14 mouse cellular contexts compared by ENCODE assay signal in genomic region chr14:40953381-40953780, GRCm38 (mm10). TPM values are rescaled to one million over a fixed set of nuclear protein-coding genes. Genes with fewer than 3 reads are reported as not detected.
A peak's percentile ranks its signal among the peaks of the same experiment; 100 is the strongest.
DNase-seq lines count a peak whose midpoint lies in the region; ATAC-seq and TF ChIP-seq lines count a peak whose summit lies in the region.
"Had no signal": no experiment of that assay in that cellular context is flagged by ENCODE, and none has a peak within 500 bp of the region (broad histone marks: within the 10 kb centered on the region; RNA-seq: fewer than 3 reads in every experiment).

No protein-coding gene starts in this region.

- no peak overlapping the region for H3K4me2 ChIP-seq in embryonic facial prominence, embryonic 12.5 days (replicated peaks)
- peak overlapping the region; percentile 85 for H3K4me2 ChIP-seq in myocyte (ENCODE audit: low read depth)
- H3K4me2 ChIP-seq: midbrain, embryonic 11.5 days had no signal

- H3K4me3 ChIP-seq in left cerebral cortex, adult 2 months: no peak overlapping the region
- H3K4me3 ChIP-seq in spleen, adult 2 months (ENCODE audit: extremely low read depth, insufficient read depth, insufficient read length): no peak overlapping the region
- H3K4me3 ChIP-seq in embryonic facial prominence, embryonic 12.5 days: no peak overlapping the region
- no peak overlapping the region for H3K4me3 ChIP-seq in myocyte

- 63% methylated on average over 5 of the region's 5 CpGs for WGBS in spleen, adult 2 months
- WGBS in embryonic facial prominence, embryonic 12.5 days: 52% methylated on average over 5 of the region's 5 CpGs

- no peaks in the 10 kb centered on the region for H3K9me3 ChIP-seq in embryonic facial prominence, embryonic 12.5 days

- DNase-seq in left cerebral cortex, adult 2 months (ENCODE audit: extremely low spot score in 1 of 2, low spot score in 2 of 2): no peak
- DNase-seq in left cerebral cortex, adult 18-20 months (ENCODE audit: low spot score in 2 of 2): no peak
- no peak for DNase-seq in spleen, adult 2 months (ENCODE audit: low read depth in 1 of 2, low spot score in 2 of 2)
- DNase-seq in spleen, postnatal 4 days (ENCODE audit: low spot score in 2 of 2): no peak
- DNase-seq in thymus, postnatal 36 days: no peak
- DNase-seq: adrenal gland, postnatal 25 days; gastrocnemius, postnatal 10 days; heart, postnatal 10 days; lung, postnatal 10 days; thymus, adult 2 months had no signal

- H3K9ac ChIP-seq in embryonic facial prominence, embryonic 12.5 days: no peak overlapping the region

- H3ac ChIP-seq in myocyte (ENCODE audit: control insufficient read depth, insufficient read length): no peak overlapping the region

- H3K79me2 ChIP-seq in myocyte (ENCODE audit: control insufficient read depth, insufficient read depth): peaks cover 83% of the 10 kb centered on the region

- no peak for TF ChIP-seq POLR2A in spleen, adult 2 months (IDR thresholded peaks at IDR 0.05; ENCODE audit: low read depth, low read length)
- TF ChIP-seq POLR2A in myocyte (IDR thresholded peaks at IDR 0.05; ENCODE audit: insufficient read length, low read depth): no peak

- peak overlapping the region; percentile 95 for H3K27ac ChIP-seq in left cerebral cortex, adult 2 months
- peak overlapping the region; percentile 58; the same call in 1 of the 2 replicates for H3K27ac ChIP-seq in spleen, adult 2 months (ENCODE audit: insufficient read depth, low read length)
- peak overlapping the region; percentile 41 for H3K27ac ChIP-seq in embryonic facial prominence, embryonic 12.5 days

- TF ChIP-seq CTCF in left cerebral cortex, adult 2 months (IDR thresholded peaks at IDR 0.05): no peak
- no peak for TF ChIP-seq CTCF in spleen, adult 2 months (IDR thresholded peaks at IDR 0.05; ENCODE audit: extremely low read depth, insufficient read depth, insufficient read length, insufficient replicate concordance)

- H3K36me3 ChIP-seq in spleen, adult 2 months (ENCODE audit: control insufficient read depth, insufficient read depth, low read length): no peaks in the 10 kb centered on the region
- no peaks in the 10 kb centered on the region for H3K36me3 ChIP-seq in embryonic facial prominence, embryonic 12.5 days
- H3K36me3 ChIP-seq in myocyte (ENCODE audit: control insufficient read depth, insufficient read depth): no peaks in the 10 kb centered on the region

- H3K27me3 ChIP-seq in spleen, adult 2 months (ENCODE audit: control insufficient read depth, insufficient read depth, low read length): no peaks in the 10 kb centered on the region
- H3K27me3 ChIP-seq in embryonic facial prominence, embryonic 12.5 days: no peaks in the 10 kb centered on the region
- no peaks in the 10 kb centered on the region for H3K27me3 ChIP-seq in myocyte (ENCODE audit: control insufficient read depth, insufficient read depth, insufficient read length)

- intact Hi-C loops in left cerebral cortex, adult 2 months (cut with DNase I): no loop called here

- no peak for ATAC-seq in embryonic facial prominence, embryonic 12.5 days (ENCODE audit: insufficient number of reproducible peaks, insufficient read depth, low FRiP score, low TSS enrichment)
- ATAC-seq: CD4-positive, CD25-positive, alpha-beta regulatory T cell, adult 4 months had no signal

- H3K4me1 ChIP-seq in spleen, adult 2 months (ENCODE audit: control insufficient read depth, insufficient read depth, insufficient read length): peaks cover 83% of the 10 kb centered on the region
- peaks cover 81% of the 10 kb centered on the region for H3K4me1 ChIP-seq in embryonic facial prominence, embryonic 12.5 days

TF ChIP-seq in myocyte, 11 proteins besides CTCF, POLR2A, EP300 and RAD21:
- TF ChIP-seq MYOD1 (IDR thresholded peaks at IDR 0.05; ENCODE audit: control insufficient read depth in 1 of 3, insufficient read length in 2 of 3, low read depth in 2 of 3) (peak in 1 of 3 experiments; percentile 2), CEBPB (IDR thresholded peaks at IDR 0.05; ENCODE audit: insufficient read depth, poor library complexity, severe bottlenecking) (no peak), MAX (IDR thresholded peaks at IDR 0.05; ENCODE audit: low read depth) (no peak)
TF ChIP-seq in myocyte: peak in this region for 1.

RNA-seq across cellular contexts. Expression of gene Tspan14, which starts 13.2 kb away (rescaled TPM):
- 10 to 100 TPM; 50.2 to 52.1 TPM for total RNA-seq in left cerebral cortex, adult 2 months (2021)
- total RNA-seq in left cerebral cortex, adult 18-20 months (2021): 10 to 100 TPM; 41.8 to 45.3 TPM
- 60.0 and 65.4 TPM in 2 replicates for polyA plus RNA-seq in spleen, adult 2 months (2012; rRNA removed)
- polyA plus RNA-seq in embryonic facial prominence, embryonic 12.5 days (2016; fragmentation: Nextera tagmentation; extraction: Ambion mirVana): 87.6 and 89.7 TPM in 2 replicates
- 90.6 TPM for polyA plus RNA-seq in myocyte (2012; fragmentation: generic; extraction: Trizol)

Comparison
In these comparisons a context has a peak if more than half of its experiments do, and no peak if none do; other contexts are left out.
1. H3K27ac ChIP-seq: peak in every context shown above with its lines; median percentile 95 in left cerebral cortex, adult 2 months; 58 in spleen, adult 2 months; 41 in embryonic facial prominence, embryonic 12.5 days.